Mouse (Mus musculus) lung, embryonic 14.5 days (tissue): Measurements from ENCODE around the gene Igsf21. TPM values are rescaled to one million over a fixed set of nuclear protein-coding genes. Genes with fewer than 3 reads are reported as not detected.
A peak's percentile ranks its signal among the peaks of the same experiment; 100 is the strongest.

ENCODE experiments used
- ATAC-seq: fragments of 200-750 bp; cut with Nextera tagmentation; 2 replicates; pipeline ENCODE4 v1.8.0; 2017; ENCODE audit warnings: mild to moderate bottlenecking, moderate TSS enrichment, moderate library complexity; ENCODE audit not compliant: insufficient read depth
- DNase-seq: peaks from one replicate; pipeline ENCODE4 v3.0.0-alpha.2; 2015
- H3K27ac ChIP-seq: fragments of 300-500 bp; sonication (generic); 2 replicates; pipeline ENCODE4 v1.5.1; 2014; ENCODE audit warnings: low read depth, mild to moderate bottlenecking, moderate library complexity
- H3K27me3 ChIP-seq: fragments of 300-500 bp; sonication (generic); 2 replicates; pipeline ENCODE4 v1.6.1; 2014; ENCODE audit warnings: low read length, control low read depth; ENCODE audit not compliant: insufficient read depth
- H3K36me3 ChIP-seq: fragments of 300-500 bp; sonication (generic); 2 replicates; pipeline ENCODE4 v1.6.1; 2014; ENCODE audit warnings: control low read depth; ENCODE audit not compliant: insufficient read depth
- H3K4me1 ChIP-seq: fragments of 300-500 bp; sonication (generic); 2 replicates; pipeline ENCODE4 v1.6.1; 2014; ENCODE audit warnings: antibody characterized with exemption, control low read depth; ENCODE audit not compliant: insufficient read depth
- H3K4me2 ChIP-seq: fragments of 300-500 bp; sonication (generic); 2 replicates; pipeline ENCODE4 v1.6.1; 2014; ENCODE audit warnings: mild to moderate bottlenecking
- H3K4me3 ChIP-seq: fragments of 300-500 bp; sonication (generic); 2 replicates; pipeline ENCODE4 v1.5.1; 2014; ENCODE audit warnings: low read depth, low read length
- H3K9ac ChIP-seq: fragments of 300-500 bp; sonication (generic); 2 replicates; pipeline ENCODE4 v1.6.1; 2014
- H3K9me3 ChIP-seq: fragments of 300-500 bp; sonication (generic); 2 replicates; pipeline ENCODE4 v1.6.1; 2016; ENCODE audit warnings: low read depth, low read length, control low read depth
- CTCF ChIP-seq: IDR thresholded peaks from 2 replicates; pipeline ENCODE4 v1.5.1; 2016; ENCODE audit warnings: antibody characterized with exemption, low read depth
- WGBS: fragments of 180-500 bp; shearing (Covaris S2); extraction: QIAGEN DNeasy Blood & Tissue Kit; methylation state at CpG from one replicate; pipeline ENCODE4 v1.1.7; 2014; 5-methylcytosine and 5-hydroxymethylcytosine counted together
- polyA plus RNA-seq: library from polyadenylated mRNA; unstranded; fragments of >200 nt; fragmentation: Nextera tagmentation; extraction: Ambion mirVana; gene quantifications from 2 replicates; pipeline ENCODE4 v1.2.1, GENCODE M21; 2014

Gene Igsf21
- polyA plus RNA-seq, 1 experiment from 2014 or later: not detected

DNA sequence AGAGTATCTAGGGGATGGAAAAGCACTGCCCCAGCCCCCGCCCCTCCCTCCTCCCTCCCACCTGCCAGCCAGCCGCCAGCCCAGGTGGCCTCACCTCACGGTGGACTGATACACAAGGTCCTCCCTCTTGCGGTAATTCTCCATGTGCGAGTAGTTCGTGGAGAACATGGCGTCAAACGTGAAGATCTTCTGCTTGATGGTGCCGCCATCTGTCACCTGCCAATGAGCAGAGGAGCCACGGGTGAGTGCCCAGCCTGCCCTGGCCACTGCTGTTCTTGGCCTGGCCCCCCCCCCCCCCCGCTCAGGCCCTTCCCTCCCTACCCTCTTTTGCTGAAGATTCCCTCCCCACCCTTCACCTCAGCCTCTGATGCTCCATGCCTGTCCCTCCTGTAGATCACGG lies 139.4 kb downstream of the Igsf21 start:
- no peaks in the 10 kb centered on the region for H3K9me3 ChIP-seq
- ATAC-seq: no peak
- no peak overlapping the region for H3K4me2 ChIP-seq
- H3K36me3 ChIP-seq: no peaks in the 10 kb centered on the region
- H3K27me3 ChIP-seq: peaks cover 51% of the 10 kb centered on the region
- H3K4me3 ChIP-seq: no peak overlapping the region
- TF ChIP-seq CTCF: no peak
- no peak for DNase-seq
- no peak overlapping the region for H3K9ac ChIP-seq
- H3K4me1 ChIP-seq: no peaks in the 10 kb centered on the region
- 62% methylated on average over 12 of the region's 12 CpGs for WGBS
- no peak overlapping the region for H3K27ac ChIP-seq

DNA sequence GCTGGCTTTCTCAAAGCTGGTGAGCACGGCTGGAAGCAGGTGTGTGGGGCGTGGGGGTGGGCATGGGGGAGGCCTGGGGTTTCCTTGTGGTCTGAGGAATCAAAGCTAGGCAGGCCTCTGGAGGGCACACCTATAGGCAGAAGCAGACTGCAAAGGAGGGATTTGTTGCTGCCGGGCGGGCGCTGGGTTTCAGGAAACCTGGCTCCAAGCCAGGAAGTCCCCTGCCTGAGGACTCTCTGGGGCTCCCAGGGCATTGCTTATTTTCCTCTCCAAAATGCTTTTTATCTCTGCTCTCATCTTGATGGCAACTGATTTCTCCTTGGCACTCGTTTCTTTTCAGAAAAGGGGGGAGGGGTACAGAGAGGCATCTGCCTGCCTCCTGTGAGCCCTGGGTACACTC lies 141.8 kb downstream of the Igsf21 start:
- H3K27me3 ChIP-seq: peaks cover 39% of the 10 kb centered on the region
- H3K36me3 ChIP-seq: no peaks in the 10 kb centered on the region
- DNase-seq (peak; percentile 47), ATAC-seq (no peak)
- H3K9me3 ChIP-seq: no peaks in the 10 kb centered on the region
- TF ChIP-seq CTCF: no peak
- no peak overlapping the region for H3K9ac ChIP-seq
- H3K4me3 ChIP-seq: no peak overlapping the region
- H3K4me1 ChIP-seq: no peaks in the 10 kb centered on the region
- WGBS: 6% methylated on average over 6 of the region's 6 CpGs
- H3K27ac ChIP-seq: no peak overlapping the region
- no peak overlapping the region for H3K4me2 ChIP-seq

DNA sequence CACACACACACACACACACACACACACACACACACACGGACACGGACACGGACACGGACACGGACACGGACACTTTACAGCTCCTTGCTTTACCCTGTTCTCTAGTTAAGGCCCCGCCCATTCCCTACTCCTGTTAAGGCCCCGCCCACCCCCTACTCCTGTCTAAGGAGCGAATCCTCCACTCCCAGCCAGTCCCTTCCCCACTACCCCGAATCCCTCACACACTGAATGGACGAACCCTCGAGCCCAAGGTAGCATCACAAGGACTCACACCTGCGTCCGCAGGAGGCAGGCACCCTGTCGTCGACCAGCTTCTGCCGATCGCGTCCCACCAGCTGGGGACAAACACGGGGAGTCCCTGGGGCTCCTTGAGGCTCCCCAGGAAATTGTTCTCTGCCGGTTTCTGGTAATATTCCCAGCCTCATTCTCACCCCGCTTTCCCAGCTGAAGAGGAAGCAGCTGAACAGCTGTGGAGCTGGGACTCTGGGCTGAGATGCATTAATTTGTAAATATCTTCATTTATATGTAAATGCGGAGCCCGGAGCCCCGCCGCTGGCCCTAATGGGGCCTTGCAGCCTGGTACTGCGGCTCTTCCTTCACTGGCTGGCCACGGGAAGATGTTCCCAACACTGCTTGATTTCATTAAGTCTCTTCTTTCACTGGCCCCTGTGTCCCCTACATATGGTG lies 143.1 kb downstream of the Igsf21 start:
- H3K4me3 ChIP-seq: no peak overlapping the region
- ATAC-seq (no peak), DNase-seq (peak; percentile 39)
- 1% methylated on average over 28 of the region's 28 CpGs for WGBS
- H3K27ac ChIP-seq: no peak overlapping the region
- H3K9ac ChIP-seq: no peak overlapping the region
- no peaks in the 10 kb centered on the region for H3K9me3 ChIP-seq
- peak overlapping the region; percentile 40 for H3K4me2 ChIP-seq
- no peak for TF ChIP-seq CTCF
- H3K4me1 ChIP-seq: no peaks in the 10 kb centered on the region
- no peaks in the 10 kb centered on the region for H3K36me3 ChIP-seq
- peaks cover 26% of the 10 kb centered on the region for H3K27me3 ChIP-seq

DNA sequence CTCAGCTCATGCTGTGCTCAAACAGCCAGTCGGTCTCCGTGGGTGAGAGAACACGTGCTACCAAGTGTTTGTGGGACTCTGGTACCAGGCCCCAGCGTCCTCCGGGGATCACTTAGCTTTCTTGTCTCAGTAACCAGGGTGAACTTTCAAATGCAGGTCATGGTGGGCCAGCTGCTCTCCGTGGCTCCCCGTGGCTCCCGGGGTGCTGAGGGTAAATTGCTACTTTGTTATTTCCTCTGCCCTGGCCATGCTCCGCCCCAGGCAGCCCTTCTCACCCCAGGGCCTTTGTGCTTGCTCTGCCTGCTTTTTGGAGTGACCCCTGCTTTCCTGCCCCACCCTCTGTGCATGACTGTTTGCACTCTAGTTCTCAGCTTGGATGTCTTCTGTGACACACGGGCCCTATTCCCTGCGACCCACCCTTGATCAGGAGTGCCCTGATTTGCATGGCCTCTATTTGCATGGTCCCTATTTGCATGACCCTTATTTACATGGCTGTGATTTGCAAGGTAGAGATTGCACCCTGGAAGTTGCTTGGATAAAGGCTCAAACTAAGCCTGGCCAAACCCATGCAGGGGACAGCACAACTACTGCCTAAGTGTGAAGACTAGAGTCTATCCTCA lies 143.9 kb downstream of the Igsf21 start:
- Histone ChIP-seq H3K9me3 (no peaks in the 10 kb centered on the region), H3K4me2 (no peak overlapping the region), H3K4me3 (no peak overlapping the region), H3K27ac (no peak overlapping the region), H3K36me3 (no peaks in the 10 kb centered on the region), H3K27me3 (peaks cover 20% of the 10 kb centered on the region), H3K4me1 (no peaks in the 10 kb centered on the region), H3K9ac (no peak overlapping the region)
- 12% methylated on average over 11 of the region's 11 CpGs for WGBS
- no peak for ATAC-seq
- DNase-seq: no peak
- no peak for TF ChIP-seq CTCF

DNA sequence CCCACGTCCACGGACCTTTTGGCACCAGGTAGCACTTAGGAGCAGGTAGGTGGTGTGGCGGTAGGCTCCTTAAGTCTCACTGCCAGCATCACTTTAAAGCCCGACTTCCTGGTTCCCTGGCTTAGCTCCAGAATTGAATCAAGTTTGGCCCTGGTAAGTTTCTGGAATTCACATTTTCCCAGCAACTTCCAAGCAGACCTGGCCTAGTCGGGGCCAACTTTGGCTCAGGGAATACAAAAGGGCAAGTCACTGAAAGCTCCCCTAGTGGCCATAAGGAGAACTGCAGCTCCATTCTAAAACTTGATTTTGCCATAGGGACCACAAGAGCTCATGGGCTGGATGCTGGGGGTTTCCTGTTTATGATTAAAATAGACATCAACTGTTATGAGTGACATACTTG lies 145.5 kb downstream of the Igsf21 start:
- peak; percentile 79 for DNase-seq
- peak; percentile 92 for TF ChIP-seq CTCF
- Histone ChIP-seq H3K27me3 (peaks cover 17% of the 10 kb centered on the region), H3K9ac (no peak overlapping the region), H3K4me2 (no peak overlapping the region), H3K4me1 (no peaks in the 10 kb centered on the region), H3K36me3 (no peaks in the 10 kb centered on the region), H3K27ac (no peak overlapping the region), H3K9me3 (no peaks in the 10 kb centered on the region), H3K4me3 (no peak overlapping the region)
- WGBS: 70% methylated on average over 5 of the region's 5 CpGs
- no peak for ATAC-seq

DNA sequence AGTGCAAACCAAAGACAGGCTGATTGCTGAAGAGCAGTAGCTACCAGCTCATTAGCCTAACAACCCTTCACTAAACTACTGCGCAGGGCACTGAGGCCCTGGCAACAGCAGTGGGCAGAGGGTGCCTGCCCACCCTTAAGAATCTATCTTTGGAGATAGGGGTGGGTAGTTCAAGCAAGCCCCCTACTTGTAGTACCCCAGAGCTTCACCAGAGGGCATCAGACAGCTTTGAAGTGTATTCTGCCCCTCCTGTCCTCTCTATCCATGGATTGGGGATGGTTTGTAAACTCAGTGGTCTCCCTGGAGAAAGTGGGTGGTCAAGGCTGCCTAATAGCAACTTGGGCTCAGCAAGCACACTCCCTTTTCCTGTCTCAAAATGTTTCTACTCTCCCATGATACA lies 146.4 kb downstream of the Igsf21 start:
- Histone ChIP-seq H3K4me3 (no peak overlapping the region), H3K27ac (no peak overlapping the region), H3K4me1 (no peaks in the 10 kb centered on the region), H3K9ac (no peak overlapping the region), H3K4me2 (no peak overlapping the region), H3K27me3 (peaks cover 15% of the 10 kb centered on the region), H3K9me3 (no peaks in the 10 kb centered on the region), H3K36me3 (no peaks in the 10 kb centered on the region)
- WGBS: 67% methylated on average over 1 of the region's 1 CpGs
- ATAC-seq (no peak), DNase-seq (peak; percentile 48)
- peak; percentile 58 for TF ChIP-seq CTCF

DNA sequence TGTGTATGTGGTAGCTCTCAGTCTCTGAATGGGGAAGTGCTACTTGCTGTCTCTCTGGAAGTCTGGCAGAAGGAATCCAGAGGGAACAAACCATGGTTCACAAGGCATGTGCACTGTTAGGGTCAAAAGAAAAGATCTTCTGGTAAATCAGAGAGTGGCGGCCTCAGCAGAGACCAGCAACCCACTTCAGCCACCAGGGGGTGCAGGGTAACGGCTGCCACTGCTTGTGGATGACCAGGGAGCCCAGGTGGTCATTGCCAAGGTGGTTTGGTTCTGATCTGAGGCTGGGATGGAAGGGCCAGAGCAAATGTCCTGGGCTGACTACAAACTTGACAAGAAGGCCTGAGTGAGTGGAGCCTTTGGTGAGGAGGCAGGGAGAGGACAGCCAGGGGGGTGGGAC lies 150.3 kb downstream of the Igsf21 start:
- Histone ChIP-seq H3K27me3 (no peaks in the 10 kb centered on the region), H3K4me2 (no peak overlapping the region), H3K27ac (no peak overlapping the region), H3K36me3 (no peaks in the 10 kb centered on the region), H3K4me3 (no peak overlapping the region), H3K4me1 (no peaks in the 10 kb centered on the region), H3K9ac (no peak overlapping the region), H3K9me3 (no peaks in the 10 kb centered on the region)
- 54% methylated on average over 2 of the region's 2 CpGs for WGBS
- TF ChIP-seq CTCF: peak; percentile 54
- DNase-seq (no peak), ATAC-seq (no peak)
